Mouse (Mus musculus) embryonic facial prominence, embryonic 11.5 days (tissue): ENCODE results near the gene D1Pas1. TPM values are rescaled to one million over a fixed set of nuclear protein-coding genes. Genes with fewer than 3 reads are reported as not detected.
A peak's percentile ranks its signal among the peaks of the same experiment; 100 is the strongest.

ENCODE experiments used
- ATAC-seq: fragments of 200-750 bp; cut with Nextera tagmentation; replicated peaks from 2 replicates; pipeline ENCODE4 v1.8.0; 2017; ENCODE audit warnings: low read depth; ENCODE audit not compliant: insufficient number of reproducible peaks, low FRiP score, low TSS enrichment
- DNase-seq: peaks from one replicate; pipeline ENCODE4 v3.0.0-alpha.2; 2015; ENCODE audit warnings: low spot score
- H3K27ac ChIP-seq: fragments of 300-500 bp; sonication (generic); replicated peaks from 2 replicates; pipeline ENCODE4 v1.5.1; 2014; ENCODE audit warnings: mild to moderate bottlenecking, low read depth, low read length, control low read depth
- H3K27me3 ChIP-seq: fragments of 300-500 bp; sonication (generic); 2 replicates; pipeline ENCODE4 v1.6.1; 2014; ENCODE audit warnings: mild to moderate bottlenecking, low read length, moderate library complexity, mixed read lengths; ENCODE audit not compliant: control insufficient read depth, insufficient read depth
- H3K36me3 ChIP-seq: fragments of 300-500 bp; sonication (generic); replicated peaks from 2 replicates; pipeline ENCODE4 v1.6.1; 2014; ENCODE audit warnings: low read depth, mild to moderate bottlenecking, low read length, moderate library complexity, mixed read lengths; ENCODE audit not compliant: control insufficient read depth, insufficient read depth
- H3K4me1 ChIP-seq: fragments of 300-500 bp; sonication (generic); 2 replicates; pipeline ENCODE4 v1.6.1; 2014; ENCODE audit warnings: low read length, mixed read lengths; ENCODE audit not compliant: control insufficient read depth, insufficient read depth
- H3K4me2 ChIP-seq: fragments of 300-500 bp; sonication (generic); 2 replicates; pipeline ENCODE4 v1.6.1; 2014; ENCODE audit warnings: low read depth, mild to moderate bottlenecking, control low read depth, low read length, moderate library complexity
- H3K4me3 ChIP-seq: fragments of 300-500 bp; sonication (generic); 2 replicates; pipeline ENCODE4 v1.5.1; 2014; ENCODE audit warnings: low read depth, low read length, control low read depth
- H3K9ac ChIP-seq: fragments of 300-500 bp; sonication (generic); replicated peaks from 2 replicates; pipeline ENCODE4 v1.6.1; 2014; ENCODE audit warnings: mild to moderate bottlenecking, control low read depth, low read length
- H3K9me3 ChIP-seq: fragments of 300-500 bp; sonication (generic); replicated peaks from 2 replicates; pipeline ENCODE4 v1.6.1; 2016; ENCODE audit warnings: mild to moderate bottlenecking, low read length, inconsistent platforms, mixed read lengths; ENCODE audit not compliant: control insufficient read depth
- WGBS: fragments of 180-500 bp; shearing (Covaris S2); extraction: QIAGEN DNeasy Blood & Tissue Kit; methylation state at CpG from one replicate; pipeline ENCODE4 v1.1.7; 2014; 5-methylcytosine and 5-hydroxymethylcytosine counted together
- polyA plus RNA-seq: library from polyadenylated mRNA; unstranded; fragments of >200 nt; fragmentation: Nextera tagmentation; extraction: Ambion mirVana; gene quantifications from 2 replicates; pipeline ENCODE4 v1.2.1, GENCODE M21; 2014

Gene D1Pas1
- polyA plus RNA-seq, 1 experiment from 2014 or later: not detected

DNA sequence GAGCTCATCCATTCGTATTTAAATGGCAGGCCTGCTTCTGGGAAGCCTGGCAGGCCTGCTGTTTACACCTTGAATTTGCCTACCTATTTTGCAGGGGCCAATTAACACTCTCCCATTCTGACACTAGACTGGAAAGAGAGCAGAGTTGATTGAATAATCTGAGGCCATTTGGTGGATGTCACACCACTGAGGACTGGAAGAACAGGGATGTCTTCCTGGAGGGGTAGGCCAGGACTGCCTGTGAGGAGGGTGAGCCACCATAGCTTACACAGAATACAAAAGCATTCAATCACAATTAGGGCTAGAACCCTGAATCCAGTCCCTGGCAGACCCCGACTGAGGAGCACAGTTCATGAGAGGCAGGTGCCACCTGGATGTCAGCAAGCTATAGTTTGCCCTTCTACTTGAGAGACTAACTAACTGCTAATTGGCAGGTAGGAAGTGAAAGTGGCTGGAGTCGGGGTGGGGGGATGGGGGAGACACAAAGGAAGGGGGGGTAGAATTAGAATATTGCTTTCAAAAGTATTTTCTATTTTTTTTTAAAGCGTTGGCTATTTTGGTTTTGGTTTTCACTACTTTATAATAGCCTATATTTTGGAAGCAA is 9.8 kb downstream of the D1Pas1 start:
- Histone ChIP-seq H3K9ac (no peak overlapping the region), H3K36me3 (no peaks in the 10 kb centered on the region), H3K9me3 (no peaks in the 10 kb centered on the region), H3K4me2 (no peak overlapping the region), H3K27ac (no peak overlapping the region), H3K4me1 (no peaks in the 10 kb centered on the region), H3K4me3 (no peak overlapping the region), H3K27me3 (no peaks in the 10 kb centered on the region)
- DNase-seq (no peak), ATAC-seq (no peak)
- 63% methylated on average over 4 of the region's 4 CpGs for WGBS

DNA sequence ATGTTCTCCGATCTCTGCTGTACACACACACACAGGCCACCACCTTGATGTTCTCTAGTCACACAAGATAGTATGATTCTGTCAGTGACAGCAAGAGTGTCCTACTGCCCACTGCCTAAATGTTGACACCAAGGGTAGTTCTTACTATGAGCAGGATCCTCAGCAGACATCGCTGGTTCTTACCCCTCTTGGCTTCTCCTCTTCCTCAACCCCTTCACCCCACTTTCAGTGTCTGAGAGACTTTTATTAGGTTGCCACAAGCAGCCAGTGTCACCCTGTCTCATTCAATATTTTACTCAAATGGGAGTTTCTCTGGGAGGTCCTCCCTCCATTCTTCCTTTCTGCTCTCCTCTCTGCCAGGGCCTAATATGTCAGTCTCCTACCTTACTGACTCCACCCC is 10.6 kb downstream of the D1Pas1 start:
- no peaks in the 10 kb centered on the region for H3K36me3 ChIP-seq
- H3K4me1 ChIP-seq: no peaks in the 10 kb centered on the region
- ATAC-seq (no peak), DNase-seq (no peak)
- H3K4me2 ChIP-seq: no peak overlapping the region
- no peak overlapping the region for H3K4me3 ChIP-seq
- no peaks in the 10 kb centered on the region for H3K9me3 ChIP-seq
- H3K27ac ChIP-seq: no peak overlapping the region
- WGBS: 94% methylated on average over 2 of the region's 2 CpGs
- H3K27me3 ChIP-seq: no peaks in the 10 kb centered on the region
- no peak overlapping the region for H3K9ac ChIP-seq

DNA sequence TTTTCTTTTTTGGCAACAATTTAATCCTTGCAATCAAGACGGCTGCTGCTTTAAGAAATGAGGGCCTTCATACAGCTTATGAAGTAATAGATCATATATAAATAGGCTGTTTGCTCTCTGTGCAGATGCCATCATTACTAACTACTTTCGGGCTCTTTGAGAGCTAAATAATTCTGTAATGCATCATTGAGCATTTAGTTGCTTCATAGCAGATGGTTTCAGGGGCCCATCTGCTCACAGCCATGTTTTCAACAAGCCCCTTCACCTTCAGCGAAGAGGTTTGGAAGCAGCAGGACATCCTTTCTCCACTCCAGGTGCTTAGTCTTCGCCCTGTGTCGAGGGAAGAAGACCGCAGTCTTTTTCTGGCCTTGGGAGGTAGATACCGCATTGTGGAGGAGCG is 12.2 kb downstream of the D1Pas1 start:
- DNase-seq (no peak), ATAC-seq (no peak)
- Histone ChIP-seq H3K9ac (no peak overlapping the region), H3K4me2 (no peak overlapping the region), H3K36me3 (no peaks in the 10 kb centered on the region), H3K4me3 (no peak overlapping the region), H3K4me1 (no peaks in the 10 kb centered on the region), H3K27ac (no peak overlapping the region), H3K27me3 (no peaks in the 10 kb centered on the region), H3K9me3 (no peaks in the 10 kb centered on the region)
- WGBS: 84% methylated on average over 8 of the region's 8 CpGs

DNA sequence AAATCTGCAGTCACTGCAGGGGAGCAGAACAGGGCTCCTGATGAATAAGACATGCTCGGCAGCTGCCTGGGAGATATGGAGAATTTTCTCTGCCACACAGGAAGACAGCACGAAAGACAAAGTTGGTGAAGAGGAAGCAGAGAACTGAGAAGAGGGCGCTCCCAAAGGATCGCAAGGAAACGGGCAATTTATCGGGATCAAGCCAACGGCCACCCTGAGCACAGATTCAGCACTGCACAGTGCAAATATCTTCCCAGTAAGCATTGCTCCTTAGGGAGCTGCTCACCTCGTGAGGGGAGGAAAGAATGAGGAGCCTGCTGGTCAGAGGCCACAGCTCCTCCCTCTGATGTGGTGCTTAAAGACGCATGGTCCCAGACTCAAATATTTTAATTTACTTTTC is 13.3 kb downstream of the D1Pas1 start:
- Histone ChIP-seq H3K27ac (no peak overlapping the region), H3K36me3 (no peaks in the 10 kb centered on the region), H3K9ac (no peak overlapping the region), H3K4me3 (no peak overlapping the region), H3K9me3 (no peaks in the 10 kb centered on the region), H3K27me3 (no peaks in the 10 kb centered on the region), H3K4me2 (no peak overlapping the region), H3K4me1 (no peaks in the 10 kb centered on the region)
- WGBS: 52% methylated on average over 9 of the region's 9 CpGs
- ATAC-seq (no peak), DNase-seq (no peak)

DNA sequence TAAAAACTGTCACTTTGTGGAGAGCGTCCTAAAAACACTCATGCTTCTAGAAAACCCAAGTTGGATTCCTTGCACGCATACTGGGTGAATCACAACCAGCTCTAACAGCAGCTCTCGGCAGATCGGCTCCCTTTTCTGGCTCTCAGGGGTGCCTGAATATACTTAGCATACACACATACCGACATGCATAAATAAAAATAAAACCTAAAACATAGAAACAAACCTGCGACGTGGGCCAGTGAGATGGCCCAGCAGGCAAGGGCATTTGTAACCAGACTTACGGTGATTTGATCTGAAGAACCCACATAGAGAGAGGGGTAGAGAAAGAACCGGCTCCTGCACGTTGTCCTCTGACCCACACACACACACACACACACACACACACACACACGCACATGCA is 17.9 kb downstream of the D1Pas1 start:
- Histone ChIP-seq H3K36me3 (no peaks in the 10 kb centered on the region), H3K4me3 (no peak overlapping the region), H3K27ac (no peak overlapping the region), H3K4me2 (no peak overlapping the region), H3K9ac (no peak overlapping the region), H3K27me3 (no peaks in the 10 kb centered on the region), H3K4me1 (no peaks in the 10 kb centered on the region), H3K9me3 (no peaks in the 10 kb centered on the region)
- 90% methylated on average over 11 of the region's 11 CpGs for WGBS
- ATAC-seq (no peak), DNase-seq (no peak)

DNA sequence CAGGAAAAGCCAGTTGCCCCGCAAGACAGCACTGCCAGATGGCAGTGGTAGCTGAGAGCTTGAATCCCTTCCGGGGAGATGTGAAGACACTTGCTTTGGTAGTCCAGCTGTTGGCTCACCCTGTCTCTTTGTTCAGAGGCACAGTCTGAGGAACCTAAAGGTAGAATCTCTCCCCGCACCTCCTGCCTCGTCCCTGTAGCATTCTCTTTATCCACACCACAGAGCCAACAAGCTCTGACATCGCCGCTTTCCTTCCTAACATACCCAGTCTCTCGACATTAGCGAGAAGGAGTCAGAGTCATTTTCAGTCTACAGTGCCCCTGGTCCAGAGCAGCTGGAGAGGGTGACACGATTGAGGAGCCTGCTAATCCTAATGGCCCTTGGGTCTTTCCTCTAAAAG is 18.9 kb downstream of the D1Pas1 start:
- H3K9ac ChIP-seq: no peak overlapping the region
- H3K9me3 ChIP-seq: no peaks in the 10 kb centered on the region
- WGBS: 71% methylated on average over 9 of the region's 9 CpGs
- no peaks in the 10 kb centered on the region for H3K4me1 ChIP-seq
- no peak overlapping the region for H3K4me2 ChIP-seq
- DNase-seq (no peak), ATAC-seq (no peak)
- H3K27ac ChIP-seq: no peak overlapping the region
- H3K4me3 ChIP-seq: no peak overlapping the region
- no peaks in the 10 kb centered on the region for H3K36me3 ChIP-seq
- no peaks in the 10 kb centered on the region for H3K27me3 ChIP-seq

DNA sequence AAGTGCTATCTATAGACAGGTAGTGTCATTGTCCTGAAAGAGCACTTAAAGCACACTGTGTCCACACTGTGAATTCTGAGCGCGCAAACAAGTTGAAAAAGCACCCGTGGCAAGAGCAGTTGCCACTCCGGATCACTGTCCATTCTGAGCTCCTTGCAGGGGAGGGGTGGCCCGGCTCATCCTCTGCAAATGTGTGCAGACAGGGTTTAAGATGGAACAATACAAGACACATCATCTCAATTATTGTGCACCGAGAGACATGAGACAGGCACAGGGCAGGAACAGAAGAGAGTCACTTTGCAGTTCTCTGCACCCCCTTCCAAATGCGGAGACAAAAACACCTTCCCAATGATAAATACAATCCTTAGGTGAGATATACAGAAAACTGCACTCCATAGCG is 19.3 kb downstream of the D1Pas1 start:
- Histone ChIP-seq H3K36me3 (no peaks in the 10 kb centered on the region), H3K4me2 (no peak overlapping the region), H3K27me3 (no peaks in the 10 kb centered on the region), H3K9ac (no peak overlapping the region), H3K27ac (no peak overlapping the region), H3K4me1 (no peaks in the 10 kb centered on the region), H3K4me3 (no peak overlapping the region), H3K9me3 (no peaks in the 10 kb centered on the region)
- ATAC-seq: no peak
- DNase-seq: no peak
- WGBS: 89% methylated on average over 8 of the region's 8 CpGs

DNA sequence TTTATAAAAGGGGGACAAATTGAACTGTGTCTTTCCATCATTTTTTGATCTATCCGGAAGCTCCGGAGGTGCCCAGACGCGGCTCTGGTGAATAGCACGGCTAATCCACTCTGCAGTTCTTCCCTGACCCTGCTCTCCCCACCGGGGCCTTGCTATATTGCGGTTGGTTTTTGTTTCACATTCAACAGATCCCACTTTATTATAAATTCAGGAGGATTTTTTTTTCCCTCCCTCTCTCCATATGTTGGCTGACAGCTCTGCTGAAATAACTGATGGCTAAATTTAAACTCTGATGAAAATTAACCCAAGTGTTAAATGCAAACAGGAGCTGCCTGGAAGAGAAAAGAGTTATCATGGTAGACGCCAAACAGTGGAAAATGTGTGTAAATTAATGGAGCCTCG is 21.1 kb downstream of the D1Pas1 start:
- ATAC-seq: no peak
- Histone ChIP-seq H3K36me3 (no peaks in the 10 kb centered on the region), H3K9me3 (no peaks in the 10 kb centered on the region), H3K27ac (no peak overlapping the region), H3K27me3 (no peaks in the 10 kb centered on the region), H3K4me2 (no peak overlapping the region), H3K4me1 (no peaks in the 10 kb centered on the region), H3K4me3 (no peak overlapping the region), H3K9ac (no peak overlapping the region)
- WGBS: 49% methylated on average over 9 of the region's 9 CpGs
- peak; percentile 7 for DNase-seq
